Mouse (Mus musculus): ENCODE results near the gene Txnrd2. TPM values are rescaled to one million over a fixed set of nuclear protein-coding genes. Genes with fewer than 3 reads are reported as not detected.

Txnrd2 gene
- polyA plus RNA-seq, 1 experiment = 4.6 TPM

- TF ChIP-seq POLR2A (IDR thresholded peaks at IDR 0.05; ENCODE audit: low read depth, low read length) (no peak), CTCF (IDR thresholded peaks at IDR 0.05; ENCODE audit: borderline replicate concordance, insufficient read depth, low read length) (no peak)
- Histone ChIP-seq H3K27ac (ENCODE audit: insufficient read depth, low read length) (no peak overlapping the region), H3K4me3 (ENCODE audit: insufficient read depth, low read length) (no peak overlapping the region), H3K4me1 (ENCODE audit: control insufficient read depth, insufficient read depth, low read length) (peaks cover 9% of the 10 kb centered on the region)
Observed at GRCm38 (mm10) chr16:18411802-18412476, 14.2 kb upstream of the Txnrd2 start.

DNA sequence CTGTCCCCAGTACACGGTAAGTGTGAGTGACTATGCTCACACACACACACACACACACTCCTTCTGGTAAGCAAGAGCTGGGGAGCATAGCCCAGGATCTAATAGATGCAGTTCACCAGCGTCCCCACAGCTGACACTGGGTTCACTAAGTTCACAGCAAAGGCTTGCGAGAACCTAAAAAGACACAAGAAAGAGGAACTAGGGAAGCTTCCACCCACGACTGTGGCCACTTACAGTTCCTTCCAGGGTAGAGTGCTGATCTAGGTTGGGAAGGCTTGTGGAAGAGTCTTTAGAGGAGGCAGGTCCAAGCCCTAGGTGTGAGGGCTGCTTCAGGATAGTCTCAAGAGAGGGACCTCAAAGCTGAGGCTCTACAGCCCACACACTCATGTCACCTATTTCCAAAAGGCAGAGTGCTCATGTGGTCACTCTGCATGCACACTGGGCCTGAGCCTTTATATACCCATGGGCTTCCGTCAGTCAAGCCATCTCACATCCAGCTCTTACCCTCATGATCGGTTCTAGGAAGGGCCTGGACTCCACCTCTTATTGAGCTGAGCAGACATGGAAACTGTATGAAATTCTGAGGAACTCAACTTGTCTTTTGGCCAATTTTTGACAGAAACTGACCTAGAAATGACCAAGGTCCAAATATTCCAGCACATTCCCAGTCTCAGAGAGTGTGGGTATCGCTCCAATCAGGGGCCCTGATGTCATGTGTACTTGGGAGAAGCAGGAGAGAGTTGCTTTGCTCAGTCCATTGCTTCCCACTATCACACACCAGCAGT lies 13.0 kb upstream of the Txnrd2 start:
- TF ChIP-seq CTCF (IDR thresholded peaks at IDR 0.05; ENCODE audit: borderline replicate concordance, insufficient read depth, low read length) (no peak), POLR2A (IDR thresholded peaks at IDR 0.05; ENCODE audit: low read depth, low read length) (no peak)
- H3K4me1 ChIP-seq (ENCODE audit: control insufficient read depth, insufficient read depth, low read length) = peaks cover 9% of the 10 kb centered on the region
- no peak overlapping the region for H3K4me3 ChIP-seq (ENCODE audit: insufficient read depth, low read length)
- no peak overlapping the region for H3K27ac ChIP-seq (ENCODE audit: insufficient read depth, low read length)

DNA sequence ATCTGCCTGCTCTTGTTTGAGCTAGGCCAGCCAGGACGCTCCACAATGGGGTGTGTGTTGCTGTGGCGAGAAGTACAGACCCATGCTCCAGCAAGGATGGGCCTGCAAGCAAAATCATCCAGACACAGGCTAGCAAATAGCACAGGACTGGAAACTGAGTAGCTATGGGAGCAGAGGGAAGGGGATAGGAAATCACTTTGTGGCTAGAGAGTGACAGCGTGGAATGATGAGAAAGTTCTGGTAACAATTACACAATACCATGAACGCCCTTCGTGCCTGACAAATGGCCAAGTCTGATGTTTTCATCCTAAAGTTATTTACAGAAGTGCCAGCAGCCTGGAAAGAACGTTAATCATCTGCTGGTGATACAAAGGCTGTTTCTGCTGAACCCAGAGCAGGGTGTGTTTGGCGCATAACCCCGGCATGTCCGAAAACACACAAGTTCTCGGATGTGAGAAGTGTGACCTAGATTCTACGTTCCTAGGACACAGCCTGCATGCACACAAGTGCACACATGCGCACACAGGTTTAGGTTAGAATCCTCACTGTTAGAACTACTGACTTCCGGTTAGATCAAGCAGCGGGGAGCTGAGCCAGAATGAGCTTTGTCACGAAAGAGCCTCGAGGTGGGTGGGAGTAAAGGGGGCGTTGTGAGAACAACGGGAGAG lies 10.0 kb upstream of the Txnrd2 start:
- H3K4me1 ChIP-seq (ENCODE audit: control insufficient read depth, insufficient read depth, low read length) = peaks cover 9% of the 10 kb centered on the region
- no peak overlapping the region for H3K4me3 ChIP-seq (ENCODE audit: insufficient read depth, low read length)
- H3K27ac ChIP-seq (ENCODE audit: insufficient read depth, low read length) = peak overlapping the region; percentile 96
- TF ChIP-seq CTCF (IDR thresholded peaks at IDR 0.05; ENCODE audit: borderline replicate concordance, insufficient read depth, low read length) = no peak
- no peak for TF ChIP-seq POLR2A (IDR thresholded peaks at IDR 0.05; ENCODE audit: low read depth, low read length)

- H3K4me1 ChIP-seq (ENCODE audit: control insufficient read depth, insufficient read depth, low read length) = peaks cover 9% of the 10 kb centered on the region
- H3K27ac ChIP-seq (ENCODE audit: insufficient read depth, low read length) = peak overlapping the region; percentile 96
- H3K4me3 ChIP-seq (ENCODE audit: insufficient read depth, low read length) = no peak overlapping the region
- TF ChIP-seq CTCF (IDR thresholded peaks at IDR 0.05; ENCODE audit: borderline replicate concordance, insufficient read depth, low read length) (no peak), POLR2A (IDR thresholded peaks at IDR 0.05; ENCODE audit: low read depth, low read length) (no peak)
Observed at GRCm38 (mm10) chr16:18416837-18417236, 9.3 kb upstream of the Txnrd2 start.

GRCm38 (mm10) chr16:18417491-18417890 lies 8.7 kb upstream of the Txnrd2 start:
- TF ChIP-seq CTCF (IDR thresholded peaks at IDR 0.05; ENCODE audit: borderline replicate concordance, insufficient read depth, low read length) (no peak), POLR2A (IDR thresholded peaks at IDR 0.05; ENCODE audit: low read depth, low read length) (no peak)
- peaks cover 9% of the 10 kb centered on the region for H3K4me1 ChIP-seq (ENCODE audit: control insufficient read depth, insufficient read depth, low read length)
- H3K4me3 ChIP-seq (ENCODE audit: insufficient read depth, low read length) = no peak overlapping the region
- no peak overlapping the region; the same call in 1 of the 2 replicates for H3K27ac ChIP-seq (ENCODE audit: insufficient read depth, low read length)

- H3K4me1 ChIP-seq (ENCODE audit: control insufficient read depth, insufficient read depth, low read length) = peaks cover 14% of the 10 kb centered on the region
- TF ChIP-seq CTCF (IDR thresholded peaks at IDR 0.05; ENCODE audit: borderline replicate concordance, insufficient read depth, low read length) = no peak
- no peak for TF ChIP-seq POLR2A (IDR thresholded peaks at IDR 0.05; ENCODE audit: low read depth, low read length)
Observed at GRCm38 (mm10) chr16:18418756-18419602, 7.2 kb upstream of the Txnrd2 start.

DNA sequence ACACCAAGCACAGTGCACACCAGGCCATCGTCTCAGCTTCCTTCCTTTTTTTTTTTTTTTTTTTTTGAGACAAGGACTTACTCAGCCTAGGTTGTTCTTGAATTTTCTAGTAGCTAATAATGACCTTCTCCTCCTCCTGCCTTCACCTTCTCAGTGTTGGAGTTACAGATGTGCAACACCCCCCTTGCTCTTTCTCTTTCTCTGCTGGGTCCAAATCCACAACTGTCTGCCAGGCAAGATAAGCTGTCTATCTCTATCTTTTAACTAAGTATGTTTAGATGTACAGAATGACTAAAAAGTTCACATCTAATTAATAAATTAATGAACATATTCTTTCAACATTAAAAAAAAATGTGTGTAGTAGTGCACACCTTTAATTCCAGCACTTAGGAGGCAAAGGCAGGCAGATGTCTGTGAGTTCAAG lies 6.6 kb upstream of the Txnrd2 start:
- no peak overlapping the region for H3K4me3 ChIP-seq (ENCODE audit: insufficient read depth, low read length)
- TF ChIP-seq POLR2A (IDR thresholded peaks at IDR 0.05; ENCODE audit: low read depth, low read length) (no peak), CTCF (IDR thresholded peaks at IDR 0.05; ENCODE audit: borderline replicate concordance, insufficient read depth, low read length) (no peak)
- peaks cover 15% of the 10 kb centered on the region for H3K4me1 ChIP-seq (ENCODE audit: control insufficient read depth, insufficient read depth, low read length)

More at GRCm38 (mm10) chr16:18418756-18419602, 7.2 kb upstream of the Txnrd2 start:
- Histone ChIP-seq H3K4me3 (ENCODE audit: insufficient read depth, low read length) (no peak overlapping the region), H3K27ac (ENCODE audit: insufficient read depth, low read length) (no peak overlapping the region)

DNA sequence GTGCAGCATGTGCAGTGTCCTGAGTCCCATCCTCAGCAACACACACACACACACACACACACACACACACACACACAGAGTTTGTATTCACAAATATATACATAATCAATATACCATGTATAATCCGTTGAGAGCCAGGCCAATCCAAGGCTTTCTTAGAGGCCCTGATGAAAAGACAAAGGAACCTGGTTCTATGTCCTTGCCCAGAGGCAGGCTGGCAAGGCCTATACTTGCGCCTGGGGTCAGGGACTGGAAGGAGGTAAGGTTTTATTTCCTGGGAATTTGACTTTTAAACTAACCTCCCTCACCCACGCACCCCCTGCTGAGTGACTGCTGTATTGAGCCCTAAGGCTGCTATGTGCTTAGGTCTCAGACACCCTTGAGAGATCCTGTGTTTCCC lies 5.6 kb upstream of the Txnrd2 start:
- H3K27ac ChIP-seq (ENCODE audit: insufficient read depth, low read length) = no peak overlapping the region
- TF ChIP-seq POLR2A (IDR thresholded peaks at IDR 0.05; ENCODE audit: low read depth, low read length) (no peak), CTCF (IDR thresholded peaks at IDR 0.05; ENCODE audit: borderline replicate concordance, insufficient read depth, low read length) (no peak)
- H3K4me3 ChIP-seq (ENCODE audit: insufficient read depth, low read length) = no peak overlapping the region
- peaks cover 14% of the 10 kb centered on the region for H3K4me1 ChIP-seq (ENCODE audit: control insufficient read depth, insufficient read depth, low read length)

More for the DNA sequence above, 6.6 kb upstream of the Txnrd2 start:
- no peak overlapping the region for H3K27ac ChIP-seq (ENCODE audit: insufficient read depth, low read length)

All from embryonic fibroblast, embryonic 13.5 days (primary cell).